Mouse (Mus musculus) kidney, postnatal 36 days (tissue): ENCODE results near the gene Ccdc78.
"Not testable (repeated sequence)": the region's sequence is repeated elsewhere in the genome, so short reads cannot be mapped to it uniquely, and the experiment has no call there.

Source experiments
- DNase-seq, 2 experiments: peaks; one replicate each; pipeline ENCODE4 v3.0.0; 2021 to 2022; ENCODE audit warnings: mixed read lengths in 2 of 2

Ccdc78 gene

DNA sequence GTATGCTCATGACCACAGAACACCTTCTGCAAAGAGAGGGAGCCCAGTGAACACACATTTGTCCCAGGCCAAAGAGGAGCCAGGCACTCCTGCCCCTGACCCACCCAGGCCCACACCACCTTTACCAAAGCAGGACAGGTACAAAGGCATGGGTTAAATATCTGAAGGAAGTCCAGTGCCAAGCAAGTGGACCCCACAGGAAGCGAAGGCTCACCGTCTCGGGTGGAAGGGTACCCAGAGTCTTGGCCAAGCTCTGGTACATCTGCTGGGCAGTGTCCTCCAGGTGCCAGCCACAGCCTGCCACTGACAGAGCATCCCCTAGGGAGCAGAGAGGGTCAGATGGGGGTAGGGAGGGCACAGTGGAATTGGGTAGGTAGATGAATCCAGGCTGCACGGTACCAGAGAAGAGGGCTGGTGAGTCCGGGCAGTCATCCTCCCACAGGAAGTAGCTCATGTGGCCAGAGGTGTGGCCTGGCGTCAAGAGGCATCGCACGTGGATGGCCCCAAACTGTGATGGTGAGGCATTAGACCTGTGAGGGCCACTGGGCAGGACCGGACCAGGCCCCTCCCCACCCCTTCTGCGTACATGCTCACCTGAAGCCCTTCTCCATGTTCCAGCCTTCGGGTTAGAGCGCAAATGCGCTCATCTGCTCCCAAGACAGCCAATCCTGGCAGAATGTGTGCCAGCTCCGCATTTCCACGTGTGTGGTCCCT lies 2.4 kb upstream of the Ccdc78 start:
- DNase-seq, result no peak

DNA sequence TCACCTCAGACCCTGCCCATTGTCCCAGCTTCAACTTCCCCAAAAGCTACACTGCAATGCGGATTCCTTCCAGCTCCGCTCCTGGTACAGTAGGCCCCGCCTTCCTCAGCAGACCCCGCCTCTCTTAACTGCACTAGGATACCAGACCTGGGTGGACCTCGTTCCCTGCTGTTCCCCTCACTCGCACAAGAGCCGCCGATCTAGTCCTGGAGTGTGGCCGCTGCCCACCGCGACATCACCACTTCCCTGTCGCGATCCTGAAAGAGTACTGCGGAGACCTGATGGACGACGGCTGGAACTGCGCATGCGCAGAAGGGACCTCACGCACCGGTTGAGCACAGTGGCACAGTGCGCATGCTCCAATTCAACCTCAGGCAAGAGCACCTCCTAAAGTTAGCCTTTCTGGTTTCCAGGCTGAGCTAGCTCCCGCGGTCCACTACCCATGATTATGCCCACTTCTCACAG lies 1.1 kb upstream of the Ccdc78 start, which contains the start of gene Haghl:
TSS of gene Haghl (minus strand) at position 393 of the 465 bp plus-strand sequence.
- DNase-seq, result peak; percentile 97 to 99

GRCm38 (mm10) chr17:25786781-25787504 lies 563 bp downstream of the Ccdc78 start:
- no peak for DNase-seq

- DNase-seq, result no peak
Measured at GRCm38 (mm10) chr17:25791320-25791842, 5.0 kb downstream of the Ccdc78 start.

- DNase-seq, result peak; percentile 77 to 88
Measured at GRCm38 (mm10) chr17:25791843-25792527, 5.6 kb downstream of the Ccdc78 start.

DNA sequence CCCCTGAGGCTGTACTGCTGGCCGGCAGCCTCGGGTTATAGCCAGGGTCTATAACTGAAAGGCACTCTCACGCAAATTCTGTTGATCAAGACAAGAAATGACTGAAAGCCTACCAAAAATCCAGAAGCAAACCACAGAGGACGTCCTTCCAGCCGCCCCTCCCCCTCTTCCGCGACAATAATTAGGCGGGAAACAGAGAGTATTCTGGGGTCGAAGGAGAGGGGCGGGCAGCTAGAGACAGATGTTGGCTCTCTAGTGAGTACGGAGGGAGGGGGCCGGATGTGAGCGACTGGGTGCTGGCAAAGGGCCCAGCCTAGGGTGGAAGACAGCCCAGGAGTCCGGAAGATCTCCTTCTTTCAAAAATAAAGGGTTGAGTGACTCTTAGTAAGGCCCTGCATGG lies 6.2 kb downstream of the Ccdc78 start, which contains the start of gene Fam173a:
TSS of gene Fam173a (minus strand) at position 287 of the 400 bp plus-strand sequence.
- peak; percentile 89 for DNase-seq

DNA sequence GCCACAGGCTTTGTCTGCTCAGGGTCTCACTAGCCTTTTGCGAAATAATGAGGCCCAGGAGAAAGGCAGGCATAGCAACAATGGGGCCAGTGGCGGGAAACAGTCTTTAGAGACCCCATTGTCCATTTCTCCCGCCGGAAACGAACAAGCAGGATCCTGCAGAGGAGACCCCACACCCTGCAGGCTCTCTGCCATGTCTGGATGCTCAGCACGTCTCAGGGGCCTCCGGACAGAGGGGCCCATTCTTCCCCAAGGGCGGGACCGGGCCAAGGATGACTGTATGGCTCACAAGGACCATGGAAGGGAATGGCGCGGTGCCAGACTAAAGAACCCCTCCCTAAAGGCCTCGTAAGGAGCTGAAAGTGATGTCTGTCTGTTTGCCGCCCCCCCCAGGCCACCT lies 7.8 kb downstream of the Ccdc78 start:
- no peak for DNase-seq

DNA sequence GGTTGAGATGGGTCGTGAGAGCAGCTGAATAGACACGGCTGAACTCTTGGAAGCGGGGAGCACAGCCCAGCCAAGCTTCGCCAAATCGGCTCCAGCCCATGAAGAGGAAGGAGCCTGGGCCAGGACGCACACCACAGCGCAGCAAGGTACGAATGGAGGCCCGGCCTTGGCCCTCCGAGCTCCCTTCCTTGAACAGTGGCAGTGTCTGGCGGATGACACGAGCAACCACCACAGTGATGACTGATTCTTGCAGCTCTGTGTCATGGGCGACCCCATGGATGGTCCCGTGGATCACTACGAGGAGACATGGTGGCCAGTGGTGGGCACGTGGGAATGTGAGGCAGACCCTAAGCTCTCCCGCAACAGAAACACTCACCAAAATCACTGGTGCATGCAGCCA lies 8.6 kb downstream of the Ccdc78 start:
- DNase-seq, result no peak

- peak; percentile 79 to 83 for DNase-seq
Measured at GRCm38 (mm10) chr17:25795609-25796092, 9.3 kb downstream of the Ccdc78 start, which contains the start of gene AC134908.4. Gene AC134908.4, minus strand, starts transcription at chr17:25795659.

GRCm38 (mm10) chr17:25796211-25796771 lies 9.9 kb downstream of the Ccdc78 start:
- peak; percentile 52 to 72 for DNase-seq

- DNase-seq, result peak; percentile 92 to 97
Measured at GRCm38 (mm10) chr17:25796951-25797369, 10.6 kb downstream of the Ccdc78 start, which contains the start of gene Metrn. Gene Metrn, minus strand, starts transcription at chr17:25797136.

- DNase-seq, result peak; percentile 80 to 81
Measured at GRCm38 (mm10) chr17:25801029-25801428, 14.6 kb downstream of the Ccdc78 start.

DNA sequence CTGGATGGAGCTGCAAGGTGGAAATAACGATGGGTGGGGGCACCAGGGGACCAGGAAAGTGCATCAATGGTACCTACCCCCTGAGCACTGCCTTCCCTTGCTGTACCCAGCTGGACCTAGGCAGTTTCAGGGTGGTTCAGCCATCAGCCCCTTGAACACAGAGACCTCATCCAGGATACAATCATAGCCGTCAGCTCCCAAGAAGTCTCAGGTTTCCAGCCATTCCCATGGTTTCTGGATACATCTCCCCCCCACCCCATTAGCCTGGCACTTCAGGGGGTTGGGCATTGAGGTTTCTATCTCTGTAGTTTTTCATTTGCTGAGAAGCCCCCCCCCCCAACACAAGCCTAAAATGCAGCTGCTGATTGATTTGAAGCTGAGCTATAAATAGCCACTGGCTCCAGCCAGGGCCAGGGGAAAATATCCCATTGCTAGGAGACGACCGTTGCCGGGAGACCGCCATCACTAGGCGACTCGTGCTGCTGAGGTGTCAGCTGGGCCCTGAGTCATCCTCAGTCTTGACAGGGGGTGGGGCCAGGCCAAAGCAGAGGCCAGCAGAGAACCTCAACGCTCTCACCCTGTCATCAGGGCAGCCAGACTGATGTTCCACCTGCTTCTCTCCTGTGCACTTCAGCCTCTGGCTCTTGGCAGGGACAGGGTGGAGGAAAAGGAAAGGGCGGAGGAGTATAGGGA lies 16.6 kb downstream of the Ccdc78 start:
- DNase-seq, result no peak

- no peak for DNase-seq
Measured at GRCm38 (mm10) chr17:25806507-25806906, 20.1 kb downstream of the Ccdc78 start.

DNA sequence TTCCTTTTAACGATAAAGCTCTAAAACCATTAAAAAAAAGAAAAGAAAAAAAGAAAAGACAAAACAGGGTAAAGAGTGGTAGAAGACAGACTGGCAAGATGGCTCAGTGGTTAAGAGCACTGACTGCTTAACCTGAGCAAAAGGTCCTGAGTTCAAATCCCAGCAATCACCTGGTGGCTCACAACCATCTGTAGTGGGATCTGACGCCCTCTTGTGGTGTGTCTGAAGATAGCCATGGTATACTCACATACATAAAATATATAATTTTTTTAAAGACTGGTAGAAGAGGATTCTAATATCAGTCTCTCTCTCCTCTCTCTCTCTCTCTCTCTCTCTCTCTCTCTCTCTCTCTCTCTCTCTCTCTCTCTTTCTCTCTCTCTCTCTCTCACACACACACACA lies 21.1 kb downstream of the Ccdc78 start:
- not testable (repeated sequence) for DNase-seq

GRCm38 (mm10) chr17:25808028-25808427 lies 21.6 kb downstream of the Ccdc78 start:
- no peak for DNase-seq

DNA sequence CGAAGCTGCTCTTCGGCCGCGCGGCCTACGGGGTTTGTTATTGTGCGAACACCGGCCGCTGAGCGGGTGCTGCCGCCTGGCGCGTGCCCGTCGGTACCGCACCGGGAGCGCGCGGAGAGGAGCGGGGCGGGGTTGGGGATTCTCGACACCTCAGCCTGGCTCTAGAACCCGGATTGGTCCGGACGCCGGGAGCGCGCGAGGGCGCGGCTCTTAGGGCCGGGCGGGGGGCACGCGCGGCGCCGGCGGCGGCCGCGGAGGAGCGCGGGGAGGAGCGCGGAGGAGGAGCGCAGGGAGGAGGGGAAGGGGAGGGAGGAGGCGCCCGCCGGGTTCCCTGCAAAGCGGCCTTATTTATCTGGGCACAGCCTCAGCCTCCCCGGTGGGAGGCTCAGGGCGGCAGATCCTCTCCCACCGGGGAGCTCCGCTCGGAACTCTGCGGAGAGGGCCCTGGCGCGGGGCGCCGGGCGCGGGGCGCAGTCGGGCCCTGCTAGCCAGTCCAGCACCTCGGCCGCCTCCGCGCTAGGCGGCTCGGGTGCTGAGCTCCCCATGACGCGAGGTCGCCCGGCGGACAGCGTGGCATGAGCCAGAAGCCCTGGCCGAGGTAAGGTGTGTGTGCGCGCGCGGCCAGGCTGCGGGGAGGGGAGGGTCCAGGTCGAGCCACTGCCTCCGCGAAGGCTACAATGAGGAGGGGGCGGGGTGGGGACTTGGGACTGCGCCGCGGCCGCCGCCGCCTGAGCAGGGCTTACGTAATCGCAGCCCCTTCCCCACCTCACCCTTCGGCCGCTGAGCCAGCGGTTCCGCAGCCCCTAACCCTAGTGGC lies 22.6 kb downstream of the Ccdc78 start, which contains the start of gene Fbxl16:
TSS of gene Fbxl16 (plus strand) at position 297 of the 817 bp plus-strand sequence.
- DNase-seq, result peak; percentile 78 to 80

- DNase-seq, result no peak
Measured at GRCm38 (mm10) chr17:25809606-25810340, 23.4 kb downstream of the Ccdc78 start.

DNA sequence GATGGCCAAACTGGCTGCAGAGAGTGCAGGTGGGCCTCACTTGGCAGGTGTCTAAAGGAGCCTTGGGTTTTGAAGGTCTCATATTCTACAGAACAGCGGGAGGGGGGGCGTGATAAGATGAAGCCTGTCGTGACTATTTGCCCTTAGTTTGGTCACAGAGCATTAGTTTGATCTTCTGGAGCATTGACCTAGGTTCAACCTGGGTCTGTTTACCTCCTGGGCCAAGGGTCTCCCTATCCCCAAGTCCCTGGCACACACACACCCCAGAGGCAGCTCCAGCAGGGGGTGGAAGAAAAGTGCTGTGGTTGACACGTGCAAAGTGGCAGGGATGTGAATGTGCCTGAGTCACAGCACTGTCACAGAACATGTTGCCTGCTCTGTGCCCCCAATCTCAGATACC lies 24.5 kb downstream of the Ccdc78 start:
- DNase-seq, result no peak

GRCm38 (mm10) chr17:25813471-25813870 lies 27.1 kb downstream of the Ccdc78 start:
- DNase-seq, result peak; percentile 83 to 95
